Mouse (Mus musculus) left cerebral cortex, adult 8-10 months (tissue): Measurements from ENCODE around the gene Xntrpc. TPM values are rescaled to one million over a fixed set of nuclear protein-coding genes. Genes with fewer than 3 reads are reported as not detected.
"Not testable (repeated sequence)": the region's sequence is repeated elsewhere in the genome, so short reads cannot be mapped to it uniquely, and the experiment has no call there.

Experiments used
- DNase-seq, 2 experiments: peaks; one replicate each; pipeline ENCODE4 v3.0.0; 2022; ENCODE audit warnings: low spot score in 2 of 2
- total RNA-seq, 4 experiments: library from RNA; stranded (reverse); gene quantifications; 2 replicates each; pipeline ENCODE4 v1.2.4; 2022

Gene Xntrpc
- 1 to 10 TPM in 3 of 4 experiments, under 1 TPM in 1; 0.63 to 2.4 (median 1.5) TPM for total RNA-seq

DNA sequence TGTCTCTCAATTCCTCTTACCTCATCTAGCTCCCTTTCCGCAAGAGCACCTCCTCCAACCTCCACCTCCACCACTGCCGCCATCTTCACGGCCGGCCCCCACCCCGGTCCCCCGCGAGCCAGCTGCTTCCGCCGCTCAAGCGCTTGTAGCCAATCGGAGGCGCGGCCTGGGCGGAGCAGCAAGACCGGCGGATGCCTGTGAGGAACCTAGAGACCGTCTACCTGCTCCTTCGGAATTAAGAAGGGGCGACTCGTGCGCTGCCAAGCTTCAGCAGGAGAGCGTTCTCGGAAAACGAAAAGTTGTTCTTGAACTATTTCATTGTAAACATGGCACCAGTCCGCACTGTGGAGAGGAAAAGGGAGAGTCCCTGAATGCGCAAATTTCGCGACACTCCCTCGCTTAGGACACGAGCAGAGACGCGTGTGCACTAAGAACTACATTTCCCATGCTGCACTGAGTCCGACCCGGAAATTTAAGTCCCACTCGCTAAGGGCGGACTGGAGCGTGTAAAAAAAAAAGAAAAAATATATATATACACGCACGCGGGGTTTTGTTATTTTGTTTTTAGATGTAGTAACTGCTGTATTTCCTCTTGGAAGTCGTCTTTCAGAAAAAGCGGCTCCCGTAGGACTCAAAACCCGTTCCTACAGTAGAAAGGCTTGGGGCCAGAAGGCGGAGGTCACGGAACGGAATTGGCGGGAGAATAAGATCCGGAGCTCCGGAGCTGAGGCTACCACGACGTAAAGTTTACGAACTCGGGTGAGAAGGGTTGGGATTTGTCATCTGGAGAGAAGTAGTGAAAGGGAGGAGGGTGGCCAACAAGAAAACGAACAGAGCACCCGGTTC lies at the start of gene Xntrpc, which contains the start of the genes Rnf121 and Xndc1:
Gene Xntrpc, plus strand, starts transcription at position 668 of the 846 bp plus-strand sequence.
Gene Rnf121, minus strand, starts transcription at position 424 of the 846 bp plus-strand sequence.
Gene Xndc1, plus strand, starts transcription at position 466 of the 846 bp plus-strand sequence.
- peak; percentile 89 to 93 for DNase-seq

DNA sequence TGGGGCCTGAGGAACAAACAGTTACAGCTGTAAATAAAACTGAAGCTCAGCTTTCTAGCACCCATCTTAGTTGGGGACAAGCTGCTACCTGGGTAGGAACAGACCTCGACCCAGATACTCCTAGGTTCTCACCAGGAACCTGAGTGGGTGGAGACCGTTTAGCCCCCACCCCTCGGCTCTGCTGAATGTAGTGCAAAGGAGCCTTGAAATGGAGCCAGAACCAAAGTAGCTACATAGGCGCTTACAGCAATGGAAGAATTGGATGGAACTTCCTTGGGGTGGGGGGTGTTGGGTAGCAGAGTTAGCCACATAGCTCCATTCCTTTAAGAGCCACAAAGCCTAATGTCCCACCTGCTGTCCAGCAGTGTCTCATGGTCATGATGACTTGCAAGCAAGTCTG lies 48.6 kb upstream of the Xntrpc start:
- no peak for DNase-seq

DNA sequence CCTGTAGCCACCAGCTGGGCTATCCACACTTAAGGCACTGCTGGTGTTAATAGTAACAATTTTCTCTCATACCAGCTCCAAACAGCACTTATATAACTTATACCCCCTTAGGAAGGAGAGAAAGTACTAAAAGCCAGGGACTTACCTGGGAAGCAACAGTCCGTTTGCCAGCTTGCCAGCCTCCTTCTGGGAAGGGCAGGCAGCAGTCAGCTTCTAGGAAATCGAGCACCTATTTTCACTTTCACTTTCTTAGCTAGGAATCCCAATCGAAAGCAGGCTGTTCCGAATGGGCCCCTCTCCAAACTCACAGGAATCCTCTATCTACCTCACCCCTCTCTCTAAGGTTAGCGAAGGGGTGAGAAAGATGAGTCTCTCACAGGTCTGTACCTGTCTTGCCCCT lies 48.1 kb upstream of the Xntrpc start:
- DNase-seq: no peak

DNA sequence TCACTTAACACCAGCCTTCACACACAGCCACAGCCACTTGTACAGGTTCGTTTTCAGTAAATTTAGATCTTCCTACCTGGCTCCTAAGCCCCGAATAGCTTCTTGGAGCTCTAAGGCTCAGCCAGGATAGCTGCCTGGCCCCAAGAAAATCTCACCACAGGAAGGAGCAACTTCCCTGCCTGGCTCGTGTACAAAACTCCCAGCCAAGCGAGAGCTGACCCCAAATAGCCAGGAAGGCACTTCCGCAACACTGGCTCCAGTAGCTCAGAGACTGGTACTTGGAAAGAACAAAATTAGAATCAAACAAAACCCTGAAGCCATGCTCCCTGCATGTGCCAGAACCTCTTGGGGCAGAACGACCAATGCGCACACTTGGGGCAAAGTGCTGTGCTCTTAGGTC lies 47.5 kb upstream of the Xntrpc start:
- DNase-seq: no peak

DNA sequence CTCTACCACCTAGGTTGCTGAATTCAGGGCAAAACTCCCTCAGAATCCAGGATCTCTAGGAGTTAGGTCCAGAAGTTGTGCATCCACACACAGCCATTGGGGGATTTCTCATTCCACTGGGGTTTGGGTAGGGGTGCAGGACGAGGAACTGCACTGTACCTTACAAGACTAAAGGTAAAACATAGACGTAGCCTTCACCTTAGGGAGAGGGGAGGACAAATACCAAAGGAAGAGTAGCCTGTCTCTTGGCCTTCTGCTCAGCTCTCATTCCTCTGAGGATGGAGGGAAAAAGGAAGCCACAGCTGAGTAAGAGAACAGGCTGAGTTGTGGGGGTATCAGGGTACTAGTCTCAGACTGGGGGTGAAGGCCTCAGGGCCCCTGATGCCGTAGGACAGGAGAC lies 46.9 kb upstream of the Xntrpc start, which contains the start of gene Il18bp:
Gene Il18bp, minus strand, starts transcription at position 101 of the 400 bp plus-strand sequence.
- no peak for DNase-seq

DNA sequence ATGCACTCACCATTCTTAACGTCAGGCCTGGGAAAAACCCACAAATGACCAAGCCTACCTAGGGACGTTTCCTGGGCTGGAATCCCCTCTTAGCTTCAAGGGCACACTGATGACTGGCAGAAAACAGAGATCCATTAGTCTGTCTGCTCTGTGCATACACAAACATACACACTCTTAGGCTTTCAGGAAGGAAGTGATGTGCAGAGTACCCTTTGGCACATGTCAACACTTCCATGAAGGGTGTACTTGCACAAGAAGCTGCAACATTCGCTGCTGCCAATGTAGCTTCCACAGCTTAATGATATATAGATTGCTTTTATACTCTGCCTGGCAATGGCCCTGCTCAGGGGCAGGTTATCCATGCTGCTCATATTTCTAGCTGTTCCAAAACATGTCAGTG lies 46.2 kb upstream of the Xntrpc start:
- DNase-seq: no peak

DNA sequence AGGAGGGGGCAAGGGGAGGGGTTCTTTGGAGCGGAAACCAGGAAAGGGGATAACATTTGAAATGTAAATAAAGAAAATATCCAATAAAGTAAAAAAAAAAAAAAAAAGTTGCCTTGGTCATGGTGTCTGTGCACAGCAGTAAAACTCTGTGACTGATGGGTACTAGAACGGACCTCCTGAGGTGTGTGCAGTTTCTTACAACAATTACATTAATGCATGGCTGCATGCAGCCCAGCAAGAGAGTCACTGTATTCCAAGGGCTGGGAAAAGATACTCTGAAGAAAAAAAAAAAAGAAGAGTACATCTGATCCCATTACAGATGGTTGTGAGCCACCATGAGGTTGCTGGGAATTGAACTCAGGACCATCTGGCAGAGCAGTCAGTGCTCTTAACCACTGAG lies 44.6 kb upstream of the Xntrpc start:
- DNase-seq: not testable (repeated sequence)

DNA sequence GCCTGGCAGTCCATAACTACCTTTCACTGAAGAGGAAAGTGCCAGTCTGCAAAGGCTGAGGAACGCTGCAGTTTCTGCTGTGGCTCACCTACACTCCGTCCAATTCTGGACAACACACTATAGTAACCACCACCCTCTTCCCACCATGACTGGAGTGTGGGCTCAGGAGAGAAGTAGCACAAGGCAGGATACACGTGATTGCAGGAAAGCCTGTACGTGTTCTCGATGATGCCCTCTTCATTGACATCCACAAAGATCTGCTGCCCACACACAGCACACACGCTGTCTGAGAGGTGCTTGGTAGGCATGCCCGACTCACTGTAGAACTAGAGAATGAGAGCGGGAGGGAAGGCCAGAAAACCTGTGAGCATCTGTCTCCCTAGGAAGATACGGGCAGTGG lies 41.7 kb upstream of the Xntrpc start:
- peak in 1 of 2 experiments; percentile 64 for DNase-seq

DNA sequence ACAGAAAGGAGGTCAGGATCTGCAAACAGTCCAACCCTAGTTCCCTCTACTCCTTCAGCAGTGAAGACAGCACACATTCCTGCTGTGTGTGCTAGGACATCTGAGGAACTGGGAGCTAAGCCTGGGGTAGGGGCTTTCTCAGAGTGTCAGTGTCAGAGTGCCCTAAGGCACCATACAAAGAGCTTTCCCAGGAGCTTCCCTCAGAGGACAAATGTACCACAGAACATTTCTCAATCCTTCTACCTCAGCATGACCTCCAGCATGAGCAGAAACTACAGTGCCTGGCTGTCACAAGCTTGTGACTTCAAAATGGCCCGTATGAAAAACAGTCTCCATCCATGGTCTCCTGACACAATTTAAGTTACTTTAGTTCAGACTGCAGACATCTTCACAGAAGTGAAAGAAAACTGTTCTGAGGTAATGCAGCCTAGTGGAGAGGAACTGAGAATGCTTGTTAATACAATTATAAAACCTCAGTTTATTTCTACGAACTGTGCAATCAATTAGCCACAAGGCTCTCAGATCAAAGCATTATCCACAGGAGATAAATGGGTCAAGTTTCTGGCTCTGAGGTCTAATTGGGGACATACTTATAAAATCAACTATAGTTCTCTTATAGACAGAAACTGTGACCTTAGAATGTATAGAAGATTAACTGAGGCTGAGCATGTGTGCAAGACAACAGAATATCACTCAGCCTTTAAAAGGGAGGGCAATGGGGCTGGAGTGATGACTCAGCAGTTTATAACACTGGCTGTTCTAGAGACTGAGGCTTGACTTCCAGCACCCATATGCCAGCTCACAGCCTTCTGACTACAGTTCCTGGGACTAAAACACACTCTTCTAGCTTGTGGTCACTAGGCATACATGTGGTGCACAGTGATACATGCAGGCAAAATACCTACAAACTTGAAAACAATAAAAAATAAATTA lies 40.1 kb upstream of the Xntrpc start:
- no peak for DNase-seq

DNA sequence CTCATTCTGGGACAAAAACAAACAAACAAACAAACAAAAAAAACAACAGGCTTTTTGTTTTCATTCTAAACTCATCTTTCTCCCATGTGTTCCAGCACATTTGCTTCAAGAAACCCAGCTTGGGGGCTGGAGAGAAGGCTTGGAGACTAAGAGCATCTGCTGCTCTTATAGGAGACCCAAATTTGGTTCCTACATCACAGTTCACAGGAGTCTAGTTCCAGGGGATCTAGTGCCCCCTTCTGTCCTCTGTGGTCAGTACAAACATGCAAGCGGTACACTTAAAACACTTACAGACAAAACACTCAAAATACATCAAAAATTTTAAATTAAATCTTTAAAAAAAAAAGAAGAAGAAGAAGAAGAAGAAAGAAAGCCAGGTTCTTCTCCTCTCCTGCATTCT lies 30.6 kb upstream of the Xntrpc start:
- DNase-seq: no peak

DNA sequence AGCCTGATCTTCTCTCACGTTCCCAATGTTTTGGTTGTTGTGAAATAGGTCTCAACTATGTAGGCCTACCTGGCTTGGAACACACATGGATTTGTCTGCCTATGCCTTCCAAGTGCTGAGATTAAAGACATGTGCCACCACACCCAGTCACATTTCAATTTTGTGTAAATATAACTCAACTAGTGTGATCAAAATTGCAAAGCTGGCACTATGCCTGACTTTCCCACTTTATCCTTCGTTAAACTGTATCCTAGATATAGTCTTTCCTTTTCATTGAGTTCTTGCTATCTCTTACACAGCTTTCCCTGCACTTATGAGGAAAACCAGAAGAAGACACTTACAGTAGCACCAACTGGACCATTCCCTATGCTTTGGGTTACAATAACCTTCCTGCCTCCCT lies 30.0 kb upstream of the Xntrpc start:
- no peak for DNase-seq

DNA sequence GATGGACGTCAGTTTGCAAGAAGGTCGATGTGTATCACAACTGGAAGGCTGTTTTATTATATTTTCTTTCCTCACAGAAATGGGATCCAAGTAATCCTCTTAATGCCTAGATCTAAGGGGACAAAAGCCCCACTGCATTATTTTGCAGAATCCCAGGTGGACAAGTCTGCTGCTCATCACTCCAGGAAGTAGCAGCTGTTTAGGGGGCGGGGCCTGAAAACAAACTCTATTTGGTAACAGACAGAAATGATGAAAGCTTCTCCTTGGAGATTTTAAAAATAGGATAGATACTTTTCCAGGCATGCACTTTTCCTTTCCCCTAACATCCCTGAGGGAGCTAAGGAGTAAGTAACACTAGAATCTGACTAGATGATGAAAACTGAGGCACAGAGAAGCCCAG lies 28.2 kb upstream of the Xntrpc start:
- no peak for DNase-seq

DNA sequence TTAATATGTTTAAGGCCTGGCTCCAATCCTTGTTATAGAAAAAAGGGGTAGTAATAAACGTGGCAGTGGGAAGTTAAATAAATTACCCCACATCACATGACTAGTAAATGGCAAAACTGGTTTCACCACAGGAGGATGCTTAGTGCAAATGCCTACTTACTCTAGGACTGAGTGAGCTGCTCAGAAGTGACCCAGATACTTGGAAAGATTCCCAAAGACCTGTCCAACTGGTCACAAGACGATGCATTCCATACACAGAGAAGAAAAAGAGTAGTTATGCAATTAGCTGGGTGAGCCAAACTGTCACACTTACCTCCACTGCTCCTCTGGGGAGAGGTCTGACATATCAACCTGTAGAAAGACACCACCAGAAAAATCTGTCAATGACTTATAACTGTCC lies 23.2 kb upstream of the Xntrpc start:
- DNase-seq: no peak

DNA sequence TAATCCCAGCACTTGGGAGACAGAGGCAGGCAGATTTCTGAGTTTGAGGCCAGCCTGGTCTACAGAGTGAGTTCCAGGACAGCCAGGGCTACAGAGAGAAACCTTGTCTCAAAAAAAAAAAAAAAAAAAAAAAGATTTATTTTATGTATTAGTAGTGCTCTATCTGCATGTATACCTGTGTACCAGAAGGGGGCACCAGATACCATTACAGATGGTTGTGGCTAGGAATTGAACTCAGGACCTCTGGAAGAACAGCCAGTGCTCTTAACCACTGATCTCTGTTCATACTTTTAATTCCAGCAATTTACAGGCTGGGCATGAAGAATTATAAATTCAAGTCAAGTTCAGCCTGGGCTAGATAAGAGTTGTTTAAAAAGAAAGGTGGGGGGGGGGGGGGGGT lies 17.0 kb upstream of the Xntrpc start:
- DNase-seq: not testable (repeated sequence)

DNA sequence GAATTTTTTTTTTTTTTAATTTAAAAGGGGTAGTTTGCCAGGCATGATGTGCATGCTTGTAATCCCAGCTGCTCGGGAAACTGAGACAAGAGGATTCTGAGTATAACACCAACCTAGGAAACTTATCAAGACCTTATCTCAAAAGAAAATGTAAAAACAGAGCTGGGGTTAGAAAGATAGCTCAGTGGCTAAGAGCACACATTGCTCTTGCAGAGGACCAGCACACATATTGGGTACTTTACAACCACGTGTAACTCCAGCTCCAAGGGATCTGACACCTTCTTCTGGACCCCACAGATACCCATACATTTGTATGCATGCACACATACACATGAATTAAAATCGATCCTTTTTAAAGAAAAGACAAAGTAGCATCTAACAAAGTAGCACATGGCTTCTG lies 4.2 kb upstream of the Xntrpc start:
- no peak for DNase-seq

DNA sequence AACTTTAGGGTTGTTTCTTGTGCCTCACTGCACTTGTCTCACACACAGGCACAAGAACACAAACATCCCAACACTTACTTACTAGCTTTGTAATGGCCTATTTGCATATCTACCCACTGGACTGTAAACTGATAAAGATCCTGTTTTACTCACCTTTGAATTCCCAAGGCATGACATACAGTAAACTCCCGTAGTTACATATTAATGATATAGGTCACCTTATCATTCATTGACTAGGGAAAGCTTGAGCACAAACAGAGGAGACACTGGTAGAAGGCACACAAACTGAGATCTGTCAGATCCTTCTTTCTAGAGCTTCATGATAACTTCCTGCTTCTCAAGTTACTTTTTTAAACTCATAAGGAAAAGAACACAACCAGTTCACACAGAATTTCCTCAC lies 3.3 kb upstream of the Xntrpc start:
- no peak for DNase-seq

DNA sequence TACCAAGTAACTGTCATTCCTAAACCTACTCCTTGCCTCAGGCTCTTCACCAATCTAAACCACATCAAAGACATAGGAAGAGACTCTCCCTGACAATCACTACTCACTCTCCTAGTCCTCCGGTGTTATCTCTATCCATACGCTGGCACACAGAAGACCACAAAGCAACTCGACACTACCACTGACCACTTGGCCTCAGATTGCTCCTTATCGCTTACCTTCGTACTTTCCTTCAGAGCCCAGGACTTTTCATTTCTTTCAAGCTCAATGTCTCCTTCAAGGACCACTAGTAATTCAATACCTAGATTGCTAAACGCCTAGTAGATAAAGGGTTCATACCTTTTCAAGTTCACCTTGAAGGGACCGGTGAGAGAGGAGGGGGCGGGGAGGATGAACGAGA lies 1.6 kb upstream of the Xntrpc start:
- no peak for DNase-seq

DNA sequence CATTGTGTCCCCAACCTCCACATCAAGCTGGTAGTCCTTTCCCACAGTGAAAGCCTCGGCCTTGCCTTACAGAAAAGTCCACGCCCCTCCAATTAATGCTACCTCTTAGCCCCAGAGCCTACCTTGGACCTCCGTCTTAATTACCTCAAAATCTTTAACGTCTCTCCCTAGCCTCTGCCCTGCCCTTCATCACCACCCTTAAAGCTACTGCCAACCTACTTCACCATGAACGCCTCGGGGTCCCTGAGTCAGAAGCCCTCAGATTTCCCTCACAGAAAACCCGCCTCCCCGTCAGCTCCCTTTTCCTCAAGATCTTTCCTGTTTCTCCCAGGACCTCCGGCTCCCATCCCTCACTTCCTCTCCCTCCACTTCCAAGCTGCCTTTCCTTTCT lies 863 bp upstream of the Xntrpc start:
- no peak for DNase-seq

DNA sequence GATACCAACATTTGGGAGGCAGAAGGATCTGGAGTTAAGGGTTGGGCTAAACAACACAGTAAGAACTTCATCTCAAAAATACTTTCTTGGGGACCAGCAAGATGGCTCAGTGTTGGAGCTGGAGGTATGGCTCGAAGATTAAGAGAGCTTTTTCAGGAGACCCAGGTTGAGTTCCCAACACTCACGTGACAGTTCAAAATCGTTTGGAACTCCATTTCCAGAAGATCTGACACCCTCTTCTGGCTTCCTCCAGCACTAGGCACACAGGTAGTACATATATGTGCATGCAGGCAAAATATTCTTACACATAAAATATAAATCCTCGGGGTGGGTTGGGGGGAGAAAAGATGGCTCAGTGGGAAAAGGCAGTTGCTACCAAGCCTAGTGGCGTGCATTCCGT lies 850 bp downstream of the Xntrpc start:
- no peak for DNase-seq

DNA sequence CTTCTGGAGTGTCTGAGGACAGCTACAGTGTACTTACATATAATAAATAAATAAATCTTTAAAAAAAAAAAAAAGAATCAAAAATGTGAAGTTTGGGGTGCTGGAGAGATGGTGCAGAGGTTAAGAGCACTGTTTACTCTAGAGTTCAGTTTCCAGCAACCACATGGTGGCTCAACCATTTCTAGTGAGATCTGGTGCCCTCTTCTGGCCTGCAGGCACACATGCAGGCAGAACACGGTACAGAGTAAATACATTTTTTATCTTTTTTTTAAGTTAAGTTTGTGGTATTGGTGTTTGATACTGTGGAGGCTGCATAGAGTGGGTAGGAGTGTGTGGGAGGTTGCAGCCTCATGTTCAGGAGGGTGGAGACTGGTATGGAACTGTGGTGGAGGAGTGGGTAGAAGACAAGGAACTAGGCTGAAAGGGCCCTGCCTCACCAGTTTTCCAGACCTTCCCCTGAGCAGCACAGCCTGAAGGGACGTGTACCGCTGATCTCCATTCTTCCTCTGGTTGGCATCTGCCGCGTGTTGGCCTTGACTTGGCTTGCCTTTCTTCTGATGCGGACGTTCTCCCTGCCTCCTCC lies 11.3 kb downstream of the Xntrpc start:
- DNase-seq: no peak

DNA sequence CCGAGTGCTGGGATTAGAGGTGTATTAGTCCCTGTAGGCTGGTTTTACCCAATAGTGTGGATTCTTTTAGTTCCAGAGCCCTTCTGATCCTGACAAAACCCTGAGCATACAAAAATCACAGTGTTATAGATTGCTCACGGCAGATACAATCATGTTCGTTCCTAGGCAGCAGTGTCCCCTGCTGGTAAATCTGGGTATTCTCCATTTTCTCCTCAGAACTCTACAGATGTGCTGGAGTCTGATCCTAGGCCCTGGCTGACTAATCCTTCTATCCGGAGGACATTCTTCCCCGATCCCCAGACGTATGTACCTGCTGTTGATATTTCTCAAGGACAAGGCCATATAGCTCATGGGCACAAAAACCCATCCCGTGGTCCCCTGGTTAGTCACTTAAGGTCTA lies 13.0 kb downstream of the Xntrpc start:
- DNase-seq: no peak

DNA sequence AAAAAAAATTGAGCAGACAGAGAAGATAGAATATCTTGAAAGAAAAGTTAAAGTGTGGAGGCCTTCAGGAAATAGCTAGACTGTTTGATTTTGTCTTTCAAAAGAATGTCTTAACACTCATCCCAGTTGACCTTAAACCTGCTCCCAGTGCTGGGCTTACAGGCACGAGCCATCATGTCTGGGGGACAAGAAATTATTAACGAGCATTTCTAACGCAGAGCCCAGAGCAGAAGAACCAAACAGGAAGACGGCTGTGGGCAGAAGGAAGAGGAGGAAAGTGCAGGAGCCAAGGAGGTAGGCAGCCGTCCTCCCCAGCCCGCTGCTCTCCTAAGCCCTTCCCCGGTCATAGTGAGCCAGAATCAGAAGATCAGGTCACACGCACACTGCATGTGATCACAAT lies 14.8 kb downstream of the Xntrpc start:
- no peak for DNase-seq
